Mouse (Mus musculus): ENCODE results near the gene Dppa5a.
A peak's percentile ranks its signal among the peaks of the same experiment; 100 is the strongest.
"Not testable (repeated sequence)": the region's sequence is repeated elsewhere in the genome, so short reads cannot be mapped to it uniquely, and the experiment has no call there.

Gene Dppa5a

DNA sequence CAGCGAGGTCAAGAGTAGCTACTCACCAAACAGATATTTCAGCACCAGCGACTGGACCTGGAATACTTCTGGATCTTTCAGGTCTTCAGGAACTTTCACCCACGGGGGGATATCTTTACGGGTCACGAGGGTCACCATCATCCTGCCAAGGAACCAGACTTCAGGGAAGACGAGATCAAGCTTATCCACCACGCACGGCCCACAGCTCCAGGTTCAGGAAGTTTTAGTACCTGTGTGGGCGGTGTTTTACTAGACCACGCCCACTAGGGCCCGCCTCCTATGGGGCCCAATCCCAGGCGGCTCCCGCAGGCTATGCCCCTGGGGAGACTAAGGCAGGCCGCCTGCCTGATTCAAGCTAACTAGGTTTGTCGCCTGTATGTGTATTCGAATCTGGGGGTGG, at the start of gene Dppa5a:
TSS of gene Dppa5a (minus strand) at position 219 of the 400 bp plus-strand sequence.
- DNase-seq (ENCODE audit: low spot score in 2 of 2): not testable (repeated sequence)

DNA sequence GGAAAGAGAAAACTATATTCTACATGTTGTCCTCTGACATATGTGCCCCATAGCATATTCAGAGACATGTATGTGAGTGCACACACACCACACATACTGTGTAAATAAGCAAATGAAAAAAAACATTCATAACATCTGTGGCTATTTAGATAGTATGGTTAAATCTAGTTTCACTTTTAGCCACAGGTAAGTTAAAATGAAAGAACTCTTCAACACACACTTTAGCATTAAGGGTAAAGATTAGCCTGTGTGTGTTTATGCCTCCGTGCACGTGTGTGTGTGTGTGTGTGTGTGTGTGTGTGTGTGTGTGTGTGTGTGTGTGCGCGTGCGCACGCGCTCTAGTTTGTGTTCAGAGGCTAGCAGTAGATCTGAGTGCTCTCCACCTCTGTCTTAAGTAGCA, 33.6 kb upstream of the Dppa5a start:
- DNase-seq (ENCODE audit: low spot score in 2 of 2): no peak

DNA sequence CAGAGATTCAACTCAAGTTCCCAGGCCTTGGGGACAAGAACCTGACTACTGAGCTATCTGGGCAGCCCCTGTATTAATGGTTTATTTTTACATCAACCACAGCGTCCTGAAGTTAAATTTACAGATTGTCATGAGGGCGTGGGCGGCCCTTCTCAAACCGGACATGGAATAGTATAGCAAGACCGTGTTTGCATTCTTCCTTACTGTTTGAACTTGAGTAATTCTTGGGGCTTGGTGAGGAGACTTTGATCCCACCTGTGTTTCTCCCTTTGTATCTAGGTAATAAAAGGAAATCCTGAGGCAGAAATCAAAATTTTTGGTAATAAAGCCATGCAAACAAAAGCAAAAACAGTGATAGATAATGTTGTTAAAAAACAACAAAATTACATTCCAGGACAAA, 32.6 kb upstream of the Dppa5a start:
- no peak for DNase-seq (ENCODE audit: low spot score in 2 of 2)

DNA sequence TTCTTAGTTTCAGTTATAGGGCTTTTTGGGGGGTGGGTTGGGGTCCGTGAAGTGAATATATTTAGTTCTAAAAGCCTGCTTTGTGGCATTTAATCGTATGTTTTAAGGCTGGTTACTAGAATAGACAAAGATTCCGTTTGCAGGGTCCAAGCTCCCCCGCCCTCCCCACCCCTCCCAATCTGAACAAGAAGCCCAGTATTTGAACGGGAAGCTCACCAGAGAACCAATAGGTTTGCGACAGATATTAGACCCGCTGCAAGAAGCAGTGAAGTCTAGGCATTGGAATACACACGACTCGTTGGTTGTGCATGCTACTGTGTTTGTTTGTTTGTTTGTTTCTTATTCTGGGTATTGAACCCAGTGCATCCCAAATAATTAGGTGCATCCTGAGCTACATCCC, 28.5 kb upstream of the Dppa5a start:
- no peak for DNase-seq (ENCODE audit: low spot score in 2 of 2)

DNA sequence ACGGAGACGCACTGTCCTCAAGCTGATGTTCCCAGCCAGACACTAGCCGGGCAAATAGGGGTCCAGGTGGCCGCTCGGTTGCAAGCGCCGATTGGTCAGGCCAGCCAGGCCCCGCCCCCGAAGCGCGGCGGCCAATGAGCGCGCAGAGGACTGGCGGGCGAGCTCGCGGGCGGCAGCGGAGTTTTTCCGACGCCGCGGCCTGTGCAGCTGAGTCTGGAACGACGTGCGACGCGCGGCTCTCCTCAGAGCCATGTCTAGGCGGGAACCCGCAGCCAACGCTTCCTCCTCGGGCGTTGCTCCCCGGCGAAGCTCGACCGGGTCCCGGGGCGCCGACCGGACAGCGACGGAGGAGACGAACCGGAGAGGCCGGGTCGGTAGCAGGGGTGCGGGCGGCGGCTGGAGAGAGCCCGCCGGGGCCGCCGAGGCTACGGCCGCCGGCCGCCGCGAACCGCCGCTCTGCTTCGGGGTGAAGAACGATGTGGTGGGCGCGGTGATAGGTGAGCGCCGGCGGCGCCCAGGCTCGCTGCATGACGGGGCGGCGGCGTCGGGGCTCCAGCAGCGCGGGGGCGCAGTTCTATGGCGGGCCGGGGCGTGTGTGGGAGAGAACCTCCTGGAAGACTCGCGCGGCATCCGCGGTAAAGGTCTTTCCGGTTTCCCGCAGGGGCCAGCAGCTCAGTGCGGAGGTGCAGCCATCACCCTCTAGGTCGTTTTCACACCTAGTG, 27.8 kb upstream of the Dppa5a start, which contains the start of gene Ddx43:
TSS of gene Ddx43 (plus strand) at position 148 of the 722 bp plus-strand sequence.
- DNase-seq (ENCODE audit: low spot score in 2 of 2): peak; percentile 7 to 28

DNA sequence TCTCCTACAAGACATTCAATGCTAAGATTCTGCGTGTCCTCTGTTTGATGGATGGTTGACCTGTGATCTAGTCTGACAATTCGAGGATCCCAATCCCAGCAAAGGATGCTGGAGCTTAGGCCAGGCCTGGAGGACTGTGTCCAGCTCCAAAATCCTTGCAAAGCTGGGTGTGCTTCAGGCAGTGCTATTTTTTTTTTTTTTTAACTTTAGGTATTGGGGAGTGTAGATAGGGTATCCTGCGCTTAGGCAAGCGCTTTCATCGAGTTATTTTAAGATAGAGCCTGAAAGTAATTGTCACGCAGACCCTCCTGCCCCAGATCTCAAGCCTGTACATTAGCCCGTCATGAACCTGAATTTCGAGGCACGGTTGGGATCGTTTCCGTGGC, 27.3 kb upstream of the Dppa5a start:
- DNase-seq (ENCODE audit: low spot score in 2 of 2): no peak

DNA sequence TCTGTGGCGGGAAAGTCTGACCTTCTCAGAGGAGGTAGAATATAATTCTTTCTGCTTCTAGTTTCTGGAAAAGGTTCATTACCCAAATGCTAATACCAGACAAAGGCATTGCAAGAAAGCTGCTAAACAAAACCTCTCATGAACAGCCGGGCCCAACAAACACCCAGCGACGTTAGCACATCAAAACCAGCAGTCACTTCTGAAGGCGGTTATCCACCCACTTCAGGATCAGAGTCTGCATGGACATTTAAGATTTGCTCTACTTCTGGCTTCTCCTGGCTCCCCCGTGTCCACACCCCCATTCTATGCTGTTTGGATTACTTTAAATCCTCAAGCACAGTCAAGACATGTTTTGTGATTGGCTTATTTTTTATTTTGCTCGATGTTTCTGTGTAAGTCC, 26.6 kb upstream of the Dppa5a start:
- DNase-seq (ENCODE audit: low spot score in 2 of 2): no peak

DNA sequence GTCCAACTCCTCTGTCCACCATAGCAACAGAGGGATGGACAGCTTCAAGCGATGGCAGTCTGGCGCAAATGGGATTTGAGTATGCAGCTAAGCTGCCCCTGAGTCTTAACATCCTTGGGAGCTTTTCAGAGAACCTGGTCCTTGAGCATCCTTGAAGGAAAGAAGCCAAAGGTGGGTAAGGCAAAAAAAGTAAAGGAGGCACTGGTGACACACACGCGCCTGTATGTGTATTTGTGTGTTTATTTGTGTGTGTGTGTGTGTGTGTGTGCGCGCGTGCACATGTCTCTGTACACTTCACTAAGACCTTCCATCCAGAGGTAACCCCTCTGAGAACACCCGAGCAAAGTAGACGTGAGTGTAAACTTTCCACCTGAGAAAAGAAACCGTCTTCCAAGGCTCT, 25.8 kb upstream of the Dppa5a start:
- no peak for DNase-seq (ENCODE audit: low spot score in 2 of 2)

DNA sequence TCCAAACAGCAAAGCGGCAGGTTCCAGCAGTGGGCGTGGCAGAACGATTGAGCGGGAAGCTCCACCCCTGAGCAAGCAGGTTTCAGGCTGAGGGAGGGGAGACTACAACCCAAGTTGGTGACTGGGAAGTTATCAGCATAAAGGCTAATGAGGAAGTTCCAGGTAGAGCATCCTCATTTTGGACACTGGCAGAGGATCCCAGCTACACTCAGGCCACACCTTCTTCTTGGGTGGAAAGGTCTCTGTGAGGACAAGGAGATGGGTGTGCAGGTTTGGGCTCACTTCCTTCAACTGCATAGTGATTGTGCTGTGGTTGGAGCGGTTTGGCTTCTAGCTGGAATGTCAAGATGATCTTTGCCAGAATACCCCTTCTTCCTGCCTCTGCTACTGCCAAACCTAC, 22.0 kb upstream of the Dppa5a start:
- DNase-seq (ENCODE audit: low spot score in 2 of 2): no peak

DNA sequence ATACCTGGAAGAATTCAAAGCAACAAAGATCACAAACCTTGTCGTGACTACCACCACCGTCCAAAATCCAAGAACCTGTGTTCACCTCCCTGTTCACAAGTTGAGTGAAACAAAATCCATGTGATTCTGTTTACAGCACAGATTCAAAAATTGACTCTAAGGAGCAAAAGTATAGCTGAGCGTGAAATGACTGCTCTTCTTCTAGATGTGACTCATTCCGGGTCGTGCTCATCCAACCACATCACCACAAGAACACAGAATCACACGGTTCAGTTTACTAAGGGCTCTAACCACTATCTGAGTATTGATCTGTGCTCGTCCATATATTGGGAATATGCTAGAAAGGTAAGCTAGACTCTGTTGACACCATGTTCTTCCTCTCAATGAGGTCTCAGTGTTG, 19.0 kb upstream of the Dppa5a start:
- no peak for DNase-seq (ENCODE audit: low spot score in 2 of 2)

DNA sequence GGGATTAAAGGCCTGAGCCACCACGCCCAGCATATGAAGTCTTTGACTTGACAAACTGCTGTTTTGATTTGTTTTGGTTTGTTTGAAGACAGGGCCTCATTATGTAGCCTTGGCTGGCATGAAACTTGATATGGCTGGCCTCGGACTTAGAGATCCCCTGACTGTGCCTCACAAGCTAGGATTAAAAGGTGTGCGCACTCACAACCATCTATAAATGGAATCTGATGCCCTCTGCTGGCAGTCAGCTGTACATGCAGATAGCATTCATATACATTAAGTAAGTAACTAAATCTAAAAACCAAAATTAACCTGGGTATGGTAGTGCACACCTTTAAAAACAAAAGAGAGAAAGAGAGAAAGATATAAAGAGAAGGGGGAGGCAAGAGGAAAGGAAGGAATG, 17.9 kb upstream of the Dppa5a start:
- no peak for DNase-seq (ENCODE audit: low spot score in 2 of 2)

DNA sequence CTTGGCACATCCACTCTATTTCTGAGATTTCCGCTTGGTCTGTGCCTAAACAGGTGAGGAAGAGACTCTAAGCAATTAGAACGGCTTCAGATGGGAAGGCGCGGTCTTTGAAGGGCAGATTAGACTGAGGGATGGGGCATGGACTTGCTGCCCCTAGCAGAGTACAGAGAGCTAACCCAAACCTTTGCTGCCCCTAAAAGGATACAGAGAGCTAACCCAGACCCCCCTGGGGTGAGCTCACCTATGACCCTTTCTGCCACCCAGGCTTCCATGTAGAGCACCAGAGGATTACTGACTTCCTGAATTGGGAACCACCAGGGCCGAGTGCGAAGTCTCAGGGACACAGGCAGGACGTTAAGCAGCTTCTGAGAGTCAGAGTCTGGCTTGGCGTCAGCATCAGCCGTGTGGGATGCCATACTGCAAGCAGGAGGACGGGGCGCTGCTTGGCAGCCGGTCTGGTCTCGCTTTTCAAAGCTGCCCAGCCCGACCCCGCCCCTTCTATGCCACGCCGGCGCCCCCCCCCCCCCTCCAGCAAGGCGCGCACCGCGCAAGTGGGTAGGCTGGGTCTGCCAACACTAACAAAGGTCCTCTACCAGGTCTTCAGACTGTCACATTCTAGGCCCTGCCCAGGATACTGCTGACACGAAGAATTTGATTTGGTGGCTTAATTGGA, 10.3 kb upstream of the Dppa5a start, which contains the start of gene Ooep:
TSS of gene Ooep (minus strand) at position 613 of the 673 bp plus-strand sequence.
- DNase-seq (ENCODE audit: low spot score in 2 of 2): no peak

DNA sequence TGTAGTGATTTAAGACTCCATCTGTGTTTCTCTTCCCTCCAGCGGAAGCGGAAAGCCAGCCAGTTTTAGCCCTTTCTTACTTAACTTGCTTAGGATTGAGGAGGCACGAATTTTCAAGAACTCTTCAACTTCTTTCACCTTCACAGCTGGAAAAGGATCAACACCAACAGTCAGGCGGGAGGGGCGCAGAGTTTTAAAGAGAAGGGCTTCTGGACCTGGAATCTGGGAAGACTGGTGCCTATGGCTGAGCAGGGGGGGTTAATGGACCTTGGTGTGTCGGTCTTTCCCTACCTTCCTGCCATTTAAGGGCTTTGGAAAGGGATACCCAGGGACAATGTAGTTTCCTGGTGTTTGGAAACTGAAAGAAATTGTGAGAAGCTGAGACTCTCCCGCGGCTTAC, 9.6 kb upstream of the Dppa5a start:
- DNase-seq (ENCODE audit: low spot score in 2 of 2): no peak

DNA sequence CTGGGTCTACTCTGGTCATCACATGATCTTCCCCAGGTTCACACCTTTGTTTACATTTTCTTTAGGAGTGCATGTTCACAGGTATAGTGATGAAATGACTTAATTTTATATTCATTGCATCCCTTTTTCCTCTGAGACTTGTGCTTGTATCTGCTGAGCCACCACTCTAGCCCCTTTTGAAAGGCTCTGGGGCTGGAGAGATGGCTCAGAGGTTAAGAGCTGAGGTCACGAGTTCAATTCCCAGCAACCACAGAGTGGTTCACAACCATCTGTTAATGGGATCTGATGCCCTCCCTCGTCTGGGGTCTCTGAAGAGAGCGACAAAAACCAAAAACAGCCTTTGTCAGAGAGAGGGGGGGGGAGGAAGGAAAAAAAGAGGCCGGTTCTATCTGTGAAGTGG, 7.5 kb upstream of the Dppa5a start:
- DNase-seq (ENCODE audit: low spot score in 2 of 2): no peak

DNA sequence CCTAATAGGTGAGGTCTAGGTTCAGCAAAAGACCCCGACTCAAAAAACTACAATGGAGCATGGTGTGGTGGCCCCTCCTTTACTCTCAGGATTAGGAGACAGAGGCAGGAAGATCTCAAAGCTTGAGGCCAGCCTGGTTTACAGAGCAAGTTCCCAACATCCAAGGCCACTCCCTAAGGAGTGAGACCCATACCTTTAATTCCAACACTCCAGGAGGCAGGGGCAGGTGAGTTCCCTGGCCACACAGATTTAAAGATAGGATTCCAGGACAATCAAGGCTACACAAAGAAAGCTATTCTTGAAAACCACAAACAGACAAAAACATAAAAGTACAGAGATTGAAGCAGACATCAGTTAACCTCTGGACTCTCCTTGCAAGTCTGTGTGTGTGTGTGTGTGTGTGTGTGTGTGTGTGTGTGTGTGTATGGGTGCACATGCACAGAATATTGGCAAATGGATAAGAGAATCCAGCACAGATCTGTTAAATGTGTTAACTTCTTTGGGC, 7.0 kb upstream of the Dppa5a start:
- no peak for DNase-seq (ENCODE audit: low spot score in 2 of 2)

DNA sequence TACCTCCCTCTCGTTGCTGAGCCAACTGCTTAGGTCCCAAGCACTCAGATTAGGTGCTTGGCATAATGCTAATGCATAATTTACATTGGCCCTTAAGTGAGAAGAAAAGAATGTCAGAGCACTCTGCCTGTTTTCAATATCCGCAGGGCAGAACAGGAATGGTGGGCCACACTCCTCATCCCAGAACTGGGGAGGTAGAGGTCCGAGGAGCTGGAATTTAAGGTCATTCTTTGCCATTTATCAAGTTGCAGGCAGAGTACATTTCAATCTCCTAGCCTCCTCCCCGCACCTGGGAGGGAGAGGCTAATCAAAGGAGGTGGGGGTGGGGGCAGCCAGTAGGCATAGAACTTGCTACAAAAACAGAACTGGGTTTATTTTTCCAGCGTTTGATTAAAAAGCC, 6.4 kb upstream of the Dppa5a start:
- DNase-seq (ENCODE audit: low spot score in 2 of 2): no peak

DNA sequence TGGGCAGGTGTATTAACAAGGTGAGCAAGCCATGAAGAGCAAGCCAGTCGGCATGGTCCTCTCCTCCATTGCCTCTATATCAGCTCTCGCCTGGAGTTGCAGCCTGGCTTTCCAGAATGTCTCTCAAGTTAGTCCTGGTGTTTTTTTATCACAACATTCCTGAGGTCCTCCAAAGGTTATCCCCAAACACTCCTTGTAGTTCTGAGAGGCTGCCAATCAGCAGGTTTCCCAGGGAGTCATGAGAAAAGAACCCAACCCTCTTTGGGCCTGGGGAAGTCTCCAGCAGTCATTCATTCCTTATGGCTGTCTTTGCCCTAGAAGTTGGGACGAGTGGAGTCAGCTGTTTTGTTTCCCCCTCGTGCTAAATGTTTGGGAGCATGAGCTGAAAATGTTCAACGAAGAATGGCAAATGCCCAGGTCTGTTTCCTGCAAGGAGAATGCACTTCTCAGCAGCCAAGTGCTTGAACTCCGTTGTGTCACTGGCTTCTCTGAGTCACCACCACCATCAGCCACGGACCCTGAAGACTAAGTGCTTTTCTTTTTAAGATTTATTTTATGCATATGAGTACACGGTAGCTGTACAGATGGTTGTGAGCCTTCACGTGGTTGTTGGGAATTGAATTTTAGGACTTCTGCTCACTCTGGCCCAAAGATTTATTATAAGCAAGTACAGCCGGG, 5.0 kb upstream of the Dppa5a start:
- no peak for DNase-seq (ENCODE audit: low spot score in 2 of 2)

DNA sequence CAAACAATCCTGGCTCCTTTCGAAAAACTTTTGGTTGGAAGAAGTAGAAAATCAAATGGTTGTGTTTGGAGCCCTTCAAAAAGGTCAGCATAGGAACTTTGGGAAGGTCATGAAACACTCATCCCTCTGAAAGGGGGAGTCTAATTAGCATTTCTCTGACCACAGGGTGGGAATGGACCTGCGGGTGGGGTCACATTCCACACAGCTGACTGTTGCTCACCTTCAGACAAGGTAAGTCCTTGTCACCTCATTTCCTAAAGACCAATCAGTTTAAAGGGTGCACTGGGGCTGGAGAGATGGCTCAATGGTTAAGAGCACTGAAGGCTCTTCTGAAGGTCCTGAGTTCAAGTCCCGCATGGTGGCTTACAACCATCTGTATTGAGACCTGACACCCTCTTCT, 3.5 kb upstream of the Dppa5a start:
- no peak for DNase-seq (ENCODE audit: low spot score in 2 of 2)

DNA sequence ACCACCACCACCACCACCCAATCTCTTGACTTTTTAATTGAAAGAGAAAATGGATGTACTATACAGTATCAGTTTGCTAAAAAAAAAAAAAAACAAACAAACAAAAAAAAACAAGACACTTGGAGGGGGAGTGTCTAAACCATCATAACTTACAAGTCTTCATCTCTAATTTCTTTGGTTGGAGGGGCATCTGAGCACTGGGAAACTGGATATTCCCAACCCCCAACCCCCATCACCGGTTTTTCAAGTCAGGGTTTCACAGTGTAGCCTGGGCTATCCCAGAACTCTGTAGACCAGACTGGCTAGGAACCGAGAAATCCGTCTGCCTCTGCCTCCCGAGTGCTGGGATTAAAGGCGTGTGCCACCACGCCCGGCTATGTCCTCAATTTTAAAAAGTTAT, 1.8 kb upstream of the Dppa5a start:
- DNase-seq (ENCODE audit: low spot score in 2 of 2): no peak

DNA sequence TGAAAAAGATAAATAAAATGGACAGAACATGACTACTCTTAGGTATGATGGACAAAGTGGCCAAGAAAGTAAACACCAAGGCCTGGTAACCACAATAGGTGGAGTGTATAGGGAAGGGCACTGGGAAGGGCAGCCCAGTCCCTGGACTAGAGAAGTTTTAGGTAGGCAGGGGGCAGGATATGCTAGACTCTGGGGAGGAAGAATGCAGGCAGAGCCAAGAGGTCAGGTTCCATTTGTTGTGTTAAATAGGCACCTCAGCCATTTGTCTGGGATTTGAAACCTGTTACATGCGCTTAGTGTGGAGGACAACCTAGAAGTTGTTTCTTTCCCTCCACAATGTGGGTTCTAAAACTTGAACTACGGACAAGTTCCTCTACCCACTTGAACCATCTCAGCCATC, 1.4 kb upstream of the Dppa5a start:
- DNase-seq (ENCODE audit: low spot score in 2 of 2): no peak

DNA sequence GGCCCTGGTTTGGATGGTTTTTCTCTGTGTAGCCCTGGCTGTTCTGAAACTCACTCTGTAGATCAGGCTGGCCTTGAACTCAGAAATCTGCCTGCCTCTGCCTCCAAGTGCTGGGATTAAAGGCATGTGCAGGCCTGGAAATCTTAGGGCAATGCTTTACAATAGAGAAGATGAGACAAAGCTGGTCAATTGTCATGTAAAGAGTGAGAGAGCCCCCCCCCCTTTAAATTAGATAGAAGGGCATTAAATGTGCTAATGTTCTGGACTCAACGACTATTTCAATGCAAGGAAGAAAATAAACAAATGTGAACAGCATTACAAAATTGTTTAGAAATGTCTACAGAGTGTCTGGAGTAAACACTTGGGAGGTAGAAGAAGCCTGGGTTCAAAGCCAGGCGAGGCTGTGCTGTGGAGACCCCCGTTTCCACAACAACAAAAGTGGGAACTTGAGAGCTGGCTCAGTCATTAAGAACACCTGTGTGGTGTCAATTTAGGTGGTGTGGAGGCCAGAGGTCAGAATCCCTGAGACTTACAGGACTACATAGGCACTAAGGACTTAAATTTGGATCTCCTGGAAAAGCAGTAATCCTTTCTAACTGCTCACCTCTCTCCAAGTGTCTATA, 805 bp upstream of the Dppa5a start:
- no peak for DNase-seq (ENCODE audit: low spot score in 2 of 2)

DNA sequence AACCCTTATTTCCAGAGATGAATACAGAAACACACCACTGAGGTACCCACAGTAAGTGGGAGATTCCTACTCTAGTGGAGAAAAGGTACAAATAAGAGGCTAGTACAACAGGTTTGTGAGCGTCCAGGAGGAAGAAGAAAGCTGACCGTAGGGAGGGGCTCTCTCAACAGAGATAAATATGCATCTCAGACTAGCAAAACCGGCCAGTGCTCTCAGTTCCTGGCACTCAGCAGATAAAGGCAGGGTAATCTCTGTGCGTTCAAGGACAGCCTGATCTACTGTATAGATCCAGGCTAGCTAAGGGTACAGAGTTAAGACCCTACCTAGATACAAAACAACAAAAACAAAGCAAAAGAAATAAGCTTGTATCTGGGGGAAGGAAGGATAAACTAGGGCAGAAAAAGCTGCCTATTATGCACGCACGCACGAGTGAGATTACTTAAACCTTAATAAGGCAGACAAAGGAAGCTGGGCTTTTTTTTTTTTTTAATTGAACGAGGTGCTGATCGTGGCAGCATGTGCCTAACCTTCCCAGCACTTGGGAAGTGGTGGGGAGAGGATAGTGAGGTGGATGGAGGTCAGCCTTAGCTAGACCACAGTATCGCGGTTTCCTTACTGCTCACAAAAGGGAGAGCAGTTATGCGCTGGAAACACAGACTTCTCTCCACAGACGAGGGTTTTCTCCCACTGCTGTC, 2.0 kb downstream of the Dppa5a start:
- DNase-seq (ENCODE audit: low spot score in 2 of 2): no peak

Data from urinary bladder, postnatal 36 days (tissue).